Mouse (Mus musculus): ENCODE data around the gene Rfx7. TPM values are rescaled to one million over a fixed set of nuclear protein-coding genes. Genes with fewer than 3 reads are reported as not detected.
"Not testable (repeated sequence)": the region's sequence is repeated elsewhere in the genome, so short reads cannot be mapped to it uniquely, and the experiment has no call there.

Gene Rfx7
- polyA plus RNA-seq, 1 experiment: 15.0 TPM

GRCm38 (mm10) chr9:72637243-72637642, 105.2 kb downstream of the Rfx7 start:
- Histone ChIP-seq H3K4me3 (replicated peaks; ENCODE audit: control insufficient read depth, low read depth, low read length) (no peak overlapping the region), H3K4me1 (ENCODE audit: control insufficient read depth, insufficient read depth, low read length) (peaks cover 2% of the 10 kb centered on the region; the same call in 1 of the 2 replicates), H3K27ac (ENCODE audit: control insufficient read depth, insufficient read depth, low read depth, low read length, poor library complexity) (no peak overlapping the region)
- no peak for TF ChIP-seq POLR2A (IDR thresholded peaks at IDR 0.05; ENCODE audit: borderline replicate concordance, control insufficient read depth, low read depth, low read length)
- no peak for TF ChIP-seq CTCF (IDR thresholded peaks at IDR 0.05; ENCODE audit: control insufficient read depth, insufficient read depth, low read length)
- WGBS: 84% methylated on average over 8 of the region's 8 CpGs

DNA sequence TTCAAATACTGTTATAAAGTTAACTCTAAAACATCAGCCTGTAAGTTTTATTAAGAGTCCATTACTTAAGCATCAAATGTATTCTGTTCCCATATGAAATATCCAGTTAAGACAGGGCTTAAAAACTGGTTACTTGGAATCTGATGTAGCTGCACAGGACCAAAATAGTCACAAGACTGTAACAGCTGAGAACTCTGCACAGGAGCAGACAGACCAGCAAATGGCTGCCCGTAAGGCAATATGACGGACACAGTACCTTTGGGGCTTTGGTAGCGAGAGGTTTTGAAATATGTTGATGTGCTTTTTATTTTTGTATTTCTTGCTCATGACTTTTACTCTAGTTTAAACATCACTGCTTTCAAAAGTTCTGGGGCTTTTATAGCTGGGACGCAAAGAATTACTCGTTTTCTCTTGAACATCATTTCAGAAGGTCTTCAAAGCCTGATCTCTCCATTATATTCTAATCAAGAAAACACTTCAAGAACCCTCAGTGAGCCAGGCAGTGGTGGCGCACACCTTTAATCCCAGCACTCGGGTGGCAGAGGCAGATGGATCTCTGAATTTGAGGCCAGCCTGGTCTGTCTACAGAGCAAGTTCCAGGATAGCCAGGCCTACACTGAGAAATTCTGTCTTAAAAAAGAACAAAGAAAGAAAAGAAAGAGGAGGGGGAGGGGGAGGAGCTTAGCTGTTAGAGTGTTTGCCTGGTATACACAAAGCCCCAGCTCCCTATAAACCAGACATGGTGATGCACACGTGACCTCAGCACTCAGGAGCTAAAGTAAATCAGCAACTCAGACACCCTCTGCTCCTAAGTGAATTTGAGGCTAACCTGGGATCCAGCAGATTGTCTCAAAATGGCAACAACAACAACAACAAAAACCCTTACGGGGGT, 107.2 kb downstream of the Rfx7 start:
- 70% methylated on average over 9 of the region's 9 CpGs for WGBS
- Histone ChIP-seq H3K4me1 (ENCODE audit: control insufficient read depth, insufficient read depth, low read length) (peaks cover 2% of the 10 kb centered on the region; the same call in 1 of the 2 replicates), H3K27ac (ENCODE audit: control insufficient read depth, insufficient read depth, low read depth, low read length, poor library complexity) (peak overlapping the region; percentile 58), H3K4me3 (replicated peaks; ENCODE audit: control insufficient read depth, low read depth, low read length) (peak overlapping the region; percentile 25)
- no peak for TF ChIP-seq POLR2A (IDR thresholded peaks at IDR 0.05; ENCODE audit: borderline replicate concordance, control insufficient read depth, low read depth, low read length)
- TF ChIP-seq CTCF (IDR thresholded peaks at IDR 0.05; ENCODE audit: control insufficient read depth, insufficient read depth, low read length): no peak

- Histone ChIP-seq H3K4me3 (replicated peaks; ENCODE audit: control insufficient read depth, low read depth, low read length) (peak overlapping the region; percentile 25), H3K4me1 (ENCODE audit: control insufficient read depth, insufficient read depth, low read length) (peaks cover 2% of the 10 kb centered on the region; the same call in 1 of the 2 replicates), H3K27ac (ENCODE audit: control insufficient read depth, insufficient read depth, low read depth, low read length, poor library complexity) (peak overlapping the region; percentile 79)
- TF ChIP-seq POLR2A (IDR thresholded peaks at IDR 0.05; ENCODE audit: borderline replicate concordance, control insufficient read depth, low read depth, low read length) (peak; percentile 52; the same call in 1 of the 2 replicates), CTCF (IDR thresholded peaks at IDR 0.05; ENCODE audit: control insufficient read depth, insufficient read depth, low read length) (no peak)
- WGBS: 13% methylated on average over 27 of the region's 27 CpGs
These were observed 108.0 kb downstream of the Rfx7 start for GRCm38 (mm10) chr9:72639843-72640621.

DNA sequence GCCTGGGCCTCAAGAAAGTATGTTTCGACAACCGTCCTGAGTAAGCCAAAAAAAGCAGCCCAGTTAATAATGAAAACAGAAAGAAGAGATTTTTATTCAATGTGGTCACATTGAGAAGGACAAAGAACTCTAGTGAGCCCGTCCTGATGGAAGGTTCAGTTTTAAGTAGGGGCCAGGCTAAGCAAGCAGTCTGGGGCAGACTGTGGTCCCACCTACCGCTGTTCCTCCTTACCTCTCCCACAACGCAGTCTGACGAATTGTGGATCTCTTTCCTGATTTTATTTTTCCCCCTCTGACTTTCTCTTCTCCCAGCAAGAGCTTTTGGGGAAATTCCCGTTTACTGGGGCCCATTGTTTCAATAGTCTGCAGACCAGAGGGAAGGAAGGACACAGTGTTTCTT, 108.6 kb downstream of the Rfx7 start:
- H3K4me1 ChIP-seq (ENCODE audit: control insufficient read depth, insufficient read depth, low read length): peaks cover 2% of the 10 kb centered on the region; the same call in 1 of the 2 replicates
- WGBS: 67% methylated on average over 7 of the region's 7 CpGs
- TF ChIP-seq POLR2A (IDR thresholded peaks at IDR 0.05; ENCODE audit: borderline replicate concordance, control insufficient read depth, low read depth, low read length) (no peak), CTCF (IDR thresholded peaks at IDR 0.05; ENCODE audit: control insufficient read depth, insufficient read depth, low read length) (no peak)
- no peak overlapping the region for H3K4me3 ChIP-seq (replicated peaks; ENCODE audit: control insufficient read depth, low read depth, low read length)
- H3K27ac ChIP-seq (ENCODE audit: control insufficient read depth, insufficient read depth, low read depth, low read length, poor library complexity): peak overlapping the region; percentile 79

DNA sequence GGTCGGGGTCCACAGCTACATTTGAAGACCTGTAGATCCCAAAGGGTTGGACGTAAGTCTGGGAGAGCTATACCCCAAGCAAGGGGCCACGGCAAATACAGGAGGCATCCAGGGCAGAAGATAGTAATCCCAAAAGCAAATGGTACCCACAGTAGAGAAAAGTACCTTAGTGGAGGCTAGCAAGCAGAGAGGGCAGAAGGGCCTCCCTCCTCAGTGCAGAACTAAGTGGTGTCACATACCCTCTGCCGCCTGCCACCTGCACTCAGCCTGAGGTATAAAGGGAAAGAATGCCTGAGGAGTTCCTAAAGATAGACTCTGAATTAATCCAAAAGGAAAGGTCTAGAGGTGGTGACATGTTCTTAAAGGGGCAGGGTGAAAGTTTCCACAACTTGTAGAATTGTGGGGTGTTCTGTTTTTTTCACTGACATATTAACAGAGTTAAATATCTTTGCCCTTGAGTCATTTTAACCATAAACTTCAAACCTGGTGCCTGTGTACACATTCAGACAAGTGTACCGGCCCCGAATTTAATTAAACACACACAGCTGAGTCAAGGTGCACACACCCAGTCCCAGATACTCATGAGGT, 109.1 kb downstream of the Rfx7 start:
- 87% methylated on average over 6 of the region's 6 CpGs for WGBS
- Histone ChIP-seq H3K4me3 (replicated peaks; ENCODE audit: control insufficient read depth, low read depth, low read length) (no peak overlapping the region), H3K27ac (ENCODE audit: control insufficient read depth, insufficient read depth, low read depth, low read length, poor library complexity) (no peak overlapping the region), H3K4me1 (ENCODE audit: control insufficient read depth, insufficient read depth, low read length) (peaks cover 2% of the 10 kb centered on the region; the same call in 1 of the 2 replicates)
- TF ChIP-seq CTCF (IDR thresholded peaks at IDR 0.05; ENCODE audit: control insufficient read depth, insufficient read depth, low read length) (no peak), POLR2A (IDR thresholded peaks at IDR 0.05; ENCODE audit: borderline replicate concordance, control insufficient read depth, low read depth, low read length) (no peak)

DNA sequence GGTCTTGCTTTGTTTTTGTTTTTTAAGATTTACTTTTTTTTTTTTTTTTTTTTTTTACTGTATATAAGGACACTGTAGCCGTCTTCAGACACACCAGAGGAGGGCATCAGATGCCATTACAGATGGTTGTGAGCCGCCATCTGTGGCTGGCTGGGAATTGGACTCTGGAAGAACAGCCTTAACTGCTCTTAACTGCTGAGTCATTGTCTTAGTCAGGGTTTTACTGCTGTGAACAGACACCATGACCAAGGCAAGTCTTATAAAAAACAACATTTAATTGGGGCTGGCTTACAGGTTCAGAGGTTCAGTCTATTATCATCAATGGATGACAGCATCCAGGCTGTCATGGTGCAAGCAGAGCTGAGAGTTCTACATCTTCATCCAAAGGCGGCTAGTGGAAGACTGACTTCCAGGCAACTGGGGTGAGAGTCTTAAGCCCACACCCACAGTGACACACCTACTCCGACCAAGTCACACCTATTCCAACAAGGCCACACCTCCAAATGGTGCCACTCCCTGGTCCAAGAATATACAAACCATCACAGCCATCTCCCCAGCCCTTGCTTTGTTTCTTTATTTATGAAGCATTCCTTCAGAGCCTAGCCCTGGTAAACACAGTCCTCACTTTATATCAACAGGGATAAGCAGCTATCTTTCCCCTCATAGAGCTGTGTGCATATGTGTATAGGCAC, 110.9 kb downstream of the Rfx7 start:
- H3K27ac ChIP-seq (ENCODE audit: control insufficient read depth, insufficient read depth, low read depth, low read length, poor library complexity); H3K4me3 ChIP-seq (replicated peaks; ENCODE audit: control insufficient read depth, low read depth, low read length); H3K4me1 ChIP-seq (ENCODE audit: control insufficient read depth, insufficient read depth, low read length): not testable (repeated sequence)
- WGBS: 84% methylated on average over 4 of the region's 4 CpGs

DNA sequence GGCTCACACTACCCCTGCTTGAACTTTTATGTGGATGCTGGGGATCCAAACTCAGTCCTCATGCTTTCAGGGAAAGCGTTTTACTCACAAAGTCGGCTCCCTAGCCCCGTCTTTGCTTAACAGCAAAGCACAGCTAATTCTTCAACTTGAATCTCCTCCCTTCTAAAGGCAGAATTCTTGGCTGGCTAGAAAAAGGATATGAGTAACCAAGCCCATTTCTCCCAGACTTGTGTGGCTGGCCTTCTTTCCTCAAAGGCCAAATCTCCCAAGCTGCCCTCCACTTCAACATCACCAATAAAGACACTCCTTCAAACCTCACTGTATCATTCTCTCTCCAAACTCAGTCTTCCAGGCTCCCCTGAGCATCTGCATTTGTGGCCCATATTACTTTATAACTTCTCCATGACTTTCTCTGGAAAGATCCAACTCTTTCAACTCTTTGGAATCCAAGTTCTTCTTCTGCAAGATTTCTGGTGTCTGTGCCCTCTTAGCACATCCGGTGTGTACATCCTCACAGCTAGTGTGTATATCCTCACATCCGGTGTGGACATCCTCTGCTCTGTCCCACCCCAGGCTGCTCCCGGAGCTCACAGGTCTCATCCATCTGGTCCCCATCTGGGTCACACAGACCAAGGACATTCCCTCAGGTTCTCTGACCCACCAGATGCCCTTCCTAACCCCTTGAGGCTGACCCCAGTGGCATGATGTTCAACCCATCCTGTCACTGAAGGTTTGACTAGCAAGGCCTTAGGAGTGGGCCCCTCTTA, 111.8 kb downstream of the Rfx7 start:
- no peak overlapping the region for H3K4me3 ChIP-seq (replicated peaks; ENCODE audit: control insufficient read depth, low read depth, low read length)
- H3K4me1 ChIP-seq (ENCODE audit: control insufficient read depth, insufficient read depth, low read length): peaks cover 2% of the 10 kb centered on the region; the same call in 1 of the 2 replicates
- TF ChIP-seq POLR2A (IDR thresholded peaks at IDR 0.05; ENCODE audit: borderline replicate concordance, control insufficient read depth, low read depth, low read length) (no peak), CTCF (IDR thresholded peaks at IDR 0.05; ENCODE audit: control insufficient read depth, insufficient read depth, low read length) (no peak)
- peak overlapping the region; percentile 82 for H3K27ac ChIP-seq (ENCODE audit: control insufficient read depth, insufficient read depth, low read depth, low read length, poor library complexity)
- WGBS: 77% methylated on average over 6 of the region's 6 CpGs
